Mouse (Mus musculus) bone marrow, adult 2 months (tissue): ENCODE measurements around the gene Rybp. TPM values are rescaled to one million over a fixed set of nuclear protein-coding genes. Genes with fewer than 3 reads are reported as not detected.

Source experiments
- H3K27ac ChIP-seq: fragments of 200-500 bp; 2 replicates; pipeline ENCODE4 v1.5.1; 2012; ENCODE audit warnings: low read depth, mild to moderate bottlenecking, control low read depth, inconsistent platforms, low read length; ENCODE audit not compliant: control insufficient read depth, poor library complexity, insufficient read depth
- H3K4me1 ChIP-seq: fragments of 200-500 bp; 2 replicates; pipeline ENCODE4 v1.6.1; 2011; ENCODE audit warnings: low read length; ENCODE audit not compliant: control insufficient read depth, insufficient read depth
- H3K4me3 ChIP-seq: fragments of 200-500 bp; replicated peaks from 2 replicates; pipeline ENCODE3; 2011; ENCODE audit warnings: mild to moderate bottlenecking, low read depth, low read length, control low read depth; ENCODE audit not compliant: control insufficient read depth
- CTCF ChIP-seq: fragments of 200-500 bp; IDR thresholded peaks from 2 replicates; pipeline ENCODE4 v1.5.1; 2011; ENCODE audit warnings: low read length, control low read depth; ENCODE audit not compliant: control insufficient read depth, insufficient read depth
- POLR2A ChIP-seq: fragments of 200-500 bp; IDR thresholded peaks from 2 replicates; pipeline ENCODE4 v1.6.1; 2011; ENCODE audit warnings: low read depth, mild to moderate bottlenecking, control low read depth, low read length, borderline replicate concordance; ENCODE audit not compliant: control insufficient read depth
- WGBS: fragments of 180-500 bp; shearing (Covaris S2); methylation state at CpG from one replicate; pipeline ENCODE4 v1.1.7; 2018; 5-methylcytosine and 5-hydroxymethylcytosine counted together
- polyA plus RNA-seq: library from polyadenylated mRNA; stranded (reverse); fragments of >200 nt; gene quantifications from 2 replicates; pipeline ENCODE4 v1.2.4, GENCODE M21; 2011; ENCODE audit warnings: low replicate concordance; ENCODE audit not compliant: missing spikeins, insufficient read depth, insufficient read length

The Rybp gene
- polyA plus RNA-seq, 1 experiment, result 23.5 TPM

DNA sequence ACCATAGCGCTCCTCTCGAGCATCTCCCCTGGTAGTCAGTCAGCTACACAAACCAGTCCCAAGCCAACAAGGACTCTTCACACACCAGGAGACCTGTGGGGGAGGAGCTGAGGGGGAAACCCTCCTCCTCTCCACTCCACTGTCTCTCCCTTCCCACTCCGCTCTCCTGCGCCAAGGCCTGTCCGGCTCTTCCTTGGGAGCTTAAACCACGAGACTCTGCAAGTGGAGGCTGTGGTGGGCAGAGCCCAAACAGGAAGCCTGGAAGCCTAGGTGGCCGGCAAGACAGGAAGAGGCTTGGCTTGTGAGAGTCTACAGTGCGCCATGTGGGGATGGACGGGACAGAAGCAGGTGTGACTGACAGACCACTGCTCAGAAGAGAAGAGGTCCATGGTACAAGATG is 73.7 kb downstream of the Rybp start:
- Histone ChIP-seq H3K4me1 (peaks cover 5% of the 10 kb centered on the region), H3K4me3 (no peak overlapping the region), H3K27ac (no peak overlapping the region)
- TF ChIP-seq CTCF (no peak), POLR2A (no peak)
- WGBS, result 30% methylated on average over 9 of the region's 9 CpGs

- TF ChIP-seq CTCF (no peak), POLR2A (no peak)
- H3K27ac ChIP-seq, result no peak overlapping the region
- H3K4me1 ChIP-seq, result peaks cover 5% of the 10 kb centered on the region
- H3K4me3 ChIP-seq, result no peak overlapping the region
- WGBS, result 77% methylated on average over 7 of the region's 7 CpGs
These were observed 74.5 kb downstream of the Rybp start for GRCm38 (mm10) chr6:100212820-100213219.

DNA sequence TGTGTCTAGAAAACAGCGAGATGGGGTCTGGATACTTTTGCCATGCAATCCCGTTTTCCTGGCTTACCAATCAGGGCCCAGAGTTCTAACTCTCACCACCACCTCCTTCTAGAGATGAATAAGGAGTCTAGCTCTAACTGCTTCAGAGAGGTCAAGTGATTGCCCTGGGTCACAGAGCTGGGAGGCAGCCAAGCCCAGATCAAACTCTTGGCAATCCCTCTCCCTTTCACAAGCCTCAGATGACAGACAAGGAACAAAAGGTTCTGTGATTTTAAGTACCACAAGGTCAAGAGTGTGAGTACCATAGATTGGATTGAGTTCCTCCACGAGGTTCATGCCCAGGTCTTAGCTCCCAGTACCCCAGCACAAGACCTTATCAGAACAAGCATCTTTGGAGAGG is 75.6 kb downstream of the Rybp start:
- TF ChIP-seq CTCF, result no peak
- no peak for TF ChIP-seq POLR2A
- Histone ChIP-seq H3K4me1 (peaks cover 5% of the 10 kb centered on the region), H3K27ac (no peak overlapping the region), H3K4me3 (no peak overlapping the region)
- WGBS, result 75% methylated on average over 3 of the region's 3 CpGs

GRCm38 (mm10) chr6:100210517-100210916 is 76.8 kb downstream of the Rybp start:
- peaks cover 5% of the 10 kb centered on the region for H3K4me1 ChIP-seq
- 70% methylated on average over 1 of the region's 1 CpGs for WGBS
- H3K4me3 ChIP-seq, result no peak overlapping the region
- no peak overlapping the region for H3K27ac ChIP-seq
- TF ChIP-seq CTCF, result no peak
- no peak for TF ChIP-seq POLR2A

GRCm38 (mm10) chr6:100206741-100207275 is 80.5 kb downstream of the Rybp start:
- H3K4me1 ChIP-seq, result no peaks in the 10 kb centered on the region
- 10% methylated on average over 14 of the region's 14 CpGs for WGBS

GRCm38 (mm10) chr6:100206261-100206660 is 81.0 kb downstream of the Rybp start:
- TF ChIP-seq POLR2A, result no peak
- no peaks in the 10 kb centered on the region for H3K4me1 ChIP-seq

More at GRCm38 (mm10) chr6:100206741-100207275, 80.5 kb downstream of the Rybp start:
- Histone ChIP-seq H3K4me3 (no peak overlapping the region), H3K27ac (no peak overlapping the region)
- TF ChIP-seq CTCF, result no peak
- no peak for TF ChIP-seq POLR2A

GRCm38 (mm10) chr6:100204436-100204835 is 82.8 kb downstream of the Rybp start:
- H3K27ac ChIP-seq, result no peak overlapping the region
- H3K4me3 ChIP-seq, result no peak overlapping the region
- TF ChIP-seq CTCF (no peak), POLR2A (no peak)
- no peaks in the 10 kb centered on the region for H3K4me1 ChIP-seq
- 49% methylated on average over 7 of the region's 7 CpGs for WGBS

More at GRCm38 (mm10) chr6:100206261-100206660, 81.0 kb downstream of the Rybp start:
- Histone ChIP-seq H3K4me3 (no peak overlapping the region), H3K27ac (no peak overlapping the region)
- 76% methylated on average over 1 of the region's 1 CpGs for WGBS

- TF ChIP-seq POLR2A (no peak), CTCF (no peak)
- WGBS, result 84% methylated on average over 3 of the region's 3 CpGs
These were observed 83.8 kb downstream of the Rybp start for GRCm38 (mm10) chr6:100203492-100203891.

DNA sequence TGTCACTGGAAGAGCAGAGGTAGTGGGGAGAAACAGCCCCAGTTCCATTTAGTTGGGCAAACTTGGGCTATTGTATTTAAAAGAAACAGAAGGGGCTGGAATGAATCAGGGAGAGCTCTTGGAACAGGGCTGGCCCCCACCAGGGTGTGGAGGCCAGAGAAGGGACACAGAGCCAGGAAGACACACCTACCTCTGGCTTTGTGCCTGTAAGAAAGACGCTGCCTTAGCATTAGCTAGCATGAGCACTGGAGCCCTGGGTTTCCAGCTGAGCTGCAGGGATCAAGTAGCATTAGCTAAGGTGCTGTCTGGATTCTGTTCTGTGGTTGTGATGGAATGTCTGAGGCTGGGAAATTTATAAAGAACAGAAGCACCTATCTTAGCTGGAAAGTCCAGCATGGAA is 85.2 kb downstream of the Rybp start:
- TF ChIP-seq CTCF, result no peak
- no peak for TF ChIP-seq POLR2A
- H3K4me3 ChIP-seq, result no peak overlapping the region
- no peak overlapping the region for H3K27ac ChIP-seq
- no peaks in the 10 kb centered on the region for H3K4me1 ChIP-seq
- 62% methylated on average over 1 of the region's 1 CpGs for WGBS

More at GRCm38 (mm10) chr6:100203492-100203891, 83.8 kb downstream of the Rybp start:
- Histone ChIP-seq H3K4me3 (no peak overlapping the region), H3K27ac (no peak overlapping the region), H3K4me1 (no peaks in the 10 kb centered on the region)
